Mouse (Mus musculus): ENCODE measurements around the gene Akt3. TPM values are rescaled to one million over a fixed set of nuclear protein-coding genes. Genes with fewer than 3 reads are reported as not detected.
A peak's percentile ranks its signal among the peaks of the same experiment; 100 is the strongest.

The Akt3 gene
- total RNA-seq, 2 experiments from 2014 or later, result 9.5 to 22.6 TPM

DNA sequence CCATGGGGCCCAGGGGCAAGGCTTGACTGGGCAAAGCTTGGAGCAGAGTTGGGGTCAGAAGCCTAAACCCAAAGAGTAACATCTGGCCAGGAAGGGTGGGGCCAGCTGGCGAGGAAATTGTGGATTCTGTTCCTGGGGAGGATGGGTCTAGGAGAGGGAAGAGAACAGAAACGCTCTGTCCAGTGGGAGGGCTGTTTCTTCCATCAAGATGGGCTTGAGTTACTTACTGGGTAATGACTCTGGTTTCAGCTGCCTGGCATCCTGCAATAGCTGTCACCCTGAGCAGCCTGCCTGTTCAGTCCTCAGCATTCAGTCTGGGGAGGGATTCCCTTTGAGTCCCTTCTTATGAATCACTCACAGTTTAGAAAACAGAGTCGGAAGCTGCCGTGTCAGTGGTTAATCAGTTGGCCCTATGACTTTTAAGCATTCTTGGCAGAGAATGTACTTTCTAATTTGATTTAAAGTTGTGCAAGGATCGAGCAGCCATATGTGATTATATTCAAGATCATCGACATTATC, 243.0 kb downstream of the Akt3 start:
- ATAC-seq (replicated peaks; ENCODE audit: low FRiP score, low TSS enrichment, poor library complexity, severe bottlenecking), result no peak

DNA sequence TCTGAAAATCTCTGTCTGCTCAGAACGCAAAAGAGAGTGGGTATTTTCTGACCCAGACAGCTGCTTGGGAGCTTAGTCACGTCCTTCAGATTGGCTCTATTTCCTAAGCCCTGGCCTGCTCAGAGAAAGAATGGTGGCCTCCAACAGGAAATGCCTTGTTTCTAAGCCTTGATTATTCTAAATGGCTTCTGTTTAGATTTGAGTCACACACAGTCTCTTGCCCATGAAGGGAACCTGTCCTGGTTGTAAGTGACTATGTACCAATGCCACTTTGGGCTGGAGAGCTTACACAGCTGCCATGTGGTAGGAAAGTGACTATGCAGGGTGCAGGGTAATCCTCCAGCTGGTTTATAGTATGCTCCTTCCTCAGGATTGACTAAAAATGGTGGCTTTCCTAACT, 243.7 kb downstream of the Akt3 start:
- ATAC-seq (replicated peaks; ENCODE audit: low FRiP score, low TSS enrichment, poor library complexity, severe bottlenecking), result no peak

DNA sequence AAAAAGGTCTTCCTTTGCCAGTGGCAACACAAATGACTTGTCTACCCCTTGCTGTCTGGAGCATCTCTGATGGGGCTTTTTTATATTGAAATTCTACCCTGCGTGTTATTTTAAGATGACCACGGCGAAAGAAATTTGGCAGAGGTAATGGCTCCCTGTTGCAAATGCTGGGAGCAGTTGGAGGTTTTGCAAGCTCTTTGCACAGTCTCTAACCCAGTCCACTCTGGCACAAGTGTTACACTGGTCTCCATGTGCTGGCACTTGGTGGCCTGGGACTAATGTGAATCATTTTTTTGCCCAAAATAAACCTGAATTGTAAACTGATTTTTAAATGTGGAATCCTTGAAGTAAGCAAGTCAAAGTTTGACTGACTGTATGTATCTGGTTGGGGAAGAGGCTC, 244.2 kb downstream of the Akt3 start:
- ATAC-seq (replicated peaks; ENCODE audit: low FRiP score, low TSS enrichment, poor library complexity, severe bottlenecking), result no peak

DNA sequence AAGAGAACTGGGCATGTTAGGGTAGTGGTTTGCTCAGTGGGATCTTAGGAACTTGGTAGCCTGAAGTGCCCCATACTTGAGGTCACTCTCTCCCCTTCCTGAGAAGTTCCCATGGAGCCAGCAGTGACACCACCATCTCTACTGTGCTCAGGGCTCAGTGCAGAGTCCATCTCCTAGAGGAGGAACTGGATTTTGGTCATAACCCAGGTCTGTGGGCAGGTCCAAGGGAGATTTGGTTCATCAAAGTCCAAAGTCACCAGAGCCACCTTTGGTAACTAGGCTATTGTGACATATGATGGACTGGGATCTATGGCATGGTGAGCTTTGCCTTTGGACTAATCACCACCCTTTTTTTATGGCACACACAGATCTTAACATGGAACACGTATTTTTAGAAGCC, 244.7 kb downstream of the Akt3 start:
- ATAC-seq (replicated peaks; ENCODE audit: low FRiP score, low TSS enrichment, poor library complexity, severe bottlenecking), result no peak

DNA sequence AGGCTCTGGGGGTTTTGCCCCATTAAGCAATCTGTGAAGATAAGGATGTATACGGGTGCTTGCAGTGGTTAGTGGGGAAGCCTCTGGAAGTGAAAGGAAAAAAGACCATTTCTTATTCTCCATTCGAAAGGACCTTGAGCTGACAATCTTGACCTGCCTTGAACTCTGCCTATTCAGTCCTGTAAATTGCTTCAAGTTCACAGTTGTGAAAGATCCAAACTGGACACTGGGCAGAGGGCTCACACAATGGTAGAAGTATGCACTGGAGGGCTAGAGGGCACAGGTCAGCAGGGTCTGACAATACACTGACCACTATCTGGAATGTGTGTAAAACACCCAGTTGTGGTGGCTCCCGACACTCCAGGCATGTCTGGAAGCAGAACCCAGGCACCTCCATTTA, 245.2 kb downstream of the Akt3 start:
- ATAC-seq (replicated peaks; ENCODE audit: low FRiP score, low TSS enrichment, poor library complexity, severe bottlenecking), result no peak

DNA sequence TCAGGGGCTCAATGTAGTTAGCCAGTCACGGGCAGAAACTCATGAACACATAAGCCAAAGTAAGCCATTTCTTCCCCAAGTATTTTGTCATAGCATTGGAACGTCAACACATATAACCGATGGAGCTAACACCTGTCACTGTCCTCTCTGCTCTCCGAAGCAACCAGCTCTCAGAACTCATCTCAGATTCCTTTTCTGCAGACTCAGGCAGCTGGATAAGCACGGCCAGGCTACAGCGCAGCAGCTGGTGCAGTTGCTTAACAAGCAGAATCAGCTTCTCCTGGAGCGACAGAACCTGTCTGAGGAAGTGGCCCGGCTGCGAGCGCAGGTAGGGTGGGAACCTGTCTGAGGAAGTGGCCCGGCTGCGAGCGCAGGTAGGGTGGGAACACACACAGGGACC, 246.3 kb downstream of the Akt3 start:
- no peak for ATAC-seq (replicated peaks; ENCODE audit: low FRiP score, low TSS enrichment, poor library complexity, severe bottlenecking)

DNA sequence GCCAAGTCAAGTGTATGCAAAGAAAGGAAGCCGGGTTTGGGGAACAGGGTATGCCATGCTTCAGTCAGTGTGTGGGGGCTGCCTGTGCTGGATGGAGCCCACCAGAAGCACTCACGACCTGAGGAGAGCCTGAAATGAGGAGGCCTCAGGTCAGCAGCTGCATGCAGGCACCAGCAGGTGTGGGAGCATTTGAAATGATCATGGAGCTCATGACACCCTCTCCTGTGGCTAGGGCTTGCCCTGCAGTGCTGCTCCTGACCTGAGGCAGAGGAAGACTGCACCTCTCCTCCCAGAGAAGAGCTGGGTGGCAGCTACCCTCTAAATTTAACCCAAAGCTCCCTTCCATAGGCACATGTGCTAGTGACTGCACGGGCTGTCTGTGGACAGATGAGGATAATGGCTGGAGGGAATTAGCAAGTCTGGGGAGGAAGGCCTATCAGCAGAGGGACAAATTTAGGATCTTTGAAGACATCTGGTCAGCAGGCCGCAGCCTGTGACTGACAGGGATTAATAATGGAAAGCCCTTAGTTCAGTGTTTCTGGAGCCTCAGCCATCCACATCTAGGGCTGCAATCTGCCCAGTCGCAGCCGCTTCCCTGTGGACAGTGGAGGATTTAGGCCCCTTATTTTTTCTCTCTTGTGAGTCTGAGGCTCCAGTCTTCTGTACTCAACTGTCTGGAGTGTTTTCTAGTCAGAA, 247.2 kb downstream of the Akt3 start:
- ATAC-seq (replicated peaks; ENCODE audit: low FRiP score, low TSS enrichment, poor library complexity, severe bottlenecking), result no peak

DNA sequence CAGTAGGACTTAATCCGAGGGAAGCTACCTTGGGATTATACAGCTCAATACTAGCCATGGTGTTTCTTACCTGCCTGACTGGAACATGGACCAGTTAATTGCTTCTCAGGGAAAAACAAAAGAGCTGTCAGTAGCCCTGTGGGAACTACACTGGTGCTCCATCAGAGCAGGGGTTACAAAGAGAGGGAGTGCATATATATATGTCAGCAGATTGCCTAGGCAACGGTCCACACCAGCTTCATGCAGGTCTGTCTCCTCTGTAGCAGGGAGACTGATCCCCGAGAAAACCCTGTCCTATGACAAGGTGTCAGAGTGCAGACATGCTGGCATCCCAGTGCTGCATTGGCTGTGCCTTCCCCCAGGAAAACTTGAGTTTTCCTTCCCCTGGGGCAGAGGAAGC, 248.0 kb downstream of the Akt3 start:
- no peak for ATAC-seq (replicated peaks; ENCODE audit: low FRiP score, low TSS enrichment, poor library complexity, severe bottlenecking)

DNA sequence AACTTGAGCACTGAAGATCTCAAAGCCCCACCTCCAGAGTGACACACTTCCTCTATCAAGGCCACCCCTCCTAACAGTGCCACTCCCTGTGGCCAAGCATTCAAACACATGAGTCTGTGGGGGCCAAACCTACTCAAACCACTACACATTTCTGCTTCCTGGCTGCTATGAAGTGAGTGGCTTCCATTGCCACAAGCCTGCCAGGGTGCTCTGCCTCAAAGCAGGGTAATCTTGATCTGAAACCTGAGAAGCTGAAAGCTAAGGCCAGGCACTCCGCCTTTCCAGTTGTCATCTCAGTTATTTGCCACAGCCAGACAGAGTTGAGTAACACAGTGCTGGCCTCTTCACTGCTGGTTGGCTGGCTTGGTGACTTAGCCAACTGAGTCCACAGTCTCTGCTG, 249.2 kb downstream of the Akt3 start:
- 0 out of 2 replicates have a peak, but pooled peaks have one; percentile 38 for ATAC-seq (replicated peaks; ENCODE audit: low FRiP score, low TSS enrichment, poor library complexity, severe bottlenecking)

DNA sequence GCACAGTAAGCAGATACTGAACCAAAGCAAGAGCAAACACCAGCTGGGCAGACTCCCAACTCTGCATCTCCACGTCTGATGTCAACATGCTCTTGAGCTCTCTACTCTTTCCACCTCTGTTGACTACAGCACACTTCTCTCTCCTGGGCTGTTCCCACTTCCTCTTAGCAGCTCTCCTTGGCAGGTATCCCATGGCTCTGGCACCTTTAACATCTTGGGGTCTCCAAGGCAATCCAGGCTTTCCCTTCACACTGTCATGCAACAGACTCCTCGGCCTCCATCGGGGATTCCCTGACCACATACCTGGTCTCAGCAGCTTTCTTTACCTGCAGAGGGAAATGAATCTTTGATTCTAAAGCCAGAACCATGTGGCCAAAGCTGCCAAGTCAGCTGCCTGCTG, 250.6 kb downstream of the Akt3 start:
- ATAC-seq (replicated peaks; ENCODE audit: low FRiP score, low TSS enrichment, poor library complexity, severe bottlenecking), result no peak

DNA sequence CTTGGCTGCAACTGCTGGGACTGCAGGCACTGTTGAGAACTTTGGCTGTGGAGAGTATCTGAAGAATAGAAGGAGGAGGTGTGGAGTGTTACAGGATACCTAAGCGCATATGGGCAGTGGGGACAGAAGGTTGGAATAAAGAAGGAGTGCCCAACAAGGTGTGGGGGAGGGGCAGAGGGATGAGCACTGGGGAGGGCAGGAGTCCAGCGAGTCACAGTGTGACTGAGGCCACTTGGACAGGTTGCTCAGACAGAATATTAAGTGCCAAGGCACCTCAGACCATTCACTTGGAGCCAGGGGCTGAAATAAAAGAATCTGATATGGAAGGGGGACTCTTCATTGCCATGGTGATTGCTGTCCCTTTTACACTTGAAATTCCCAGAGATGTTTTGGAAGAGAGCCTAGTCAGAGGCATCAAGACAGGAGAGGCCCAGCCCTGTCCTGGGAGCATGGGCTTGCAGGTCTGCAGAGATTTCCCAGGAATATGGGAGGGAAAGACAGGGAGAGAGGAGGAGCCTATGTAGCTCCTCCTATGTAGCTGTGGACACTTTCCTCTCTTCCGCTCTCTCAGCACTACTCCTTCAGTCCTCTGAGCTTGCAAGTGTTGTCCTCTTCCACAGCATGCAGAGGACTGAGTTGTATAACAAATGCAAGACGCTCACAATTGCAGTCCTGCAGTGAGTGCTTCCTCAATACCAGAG, 253.8 kb downstream of the Akt3 start:
- ATAC-seq (replicated peaks; ENCODE audit: low FRiP score, low TSS enrichment, poor library complexity, severe bottlenecking), result no peak

DNA sequence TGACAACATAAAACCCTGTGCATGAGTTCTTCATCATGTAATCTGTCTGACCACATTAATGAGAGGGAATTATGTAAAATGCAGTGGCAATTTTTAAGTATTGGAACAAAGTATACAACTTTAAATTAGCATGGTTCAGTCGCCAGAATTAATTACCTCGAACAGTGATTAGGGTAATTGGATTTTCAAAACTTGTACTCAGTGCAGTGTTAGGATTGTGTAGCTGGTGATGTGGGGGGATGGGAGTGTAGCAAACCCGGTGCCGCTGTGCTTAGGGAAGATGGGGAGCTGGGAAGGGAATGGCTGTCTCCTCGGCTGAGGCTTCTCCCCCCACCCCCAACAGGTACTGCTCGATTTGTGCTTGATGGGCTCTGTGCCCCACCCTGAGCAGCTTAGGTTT, 255.1 kb downstream of the Akt3 start:
- ATAC-seq (replicated peaks; ENCODE audit: low FRiP score, low TSS enrichment, poor library complexity, severe bottlenecking), result no peak

DNA sequence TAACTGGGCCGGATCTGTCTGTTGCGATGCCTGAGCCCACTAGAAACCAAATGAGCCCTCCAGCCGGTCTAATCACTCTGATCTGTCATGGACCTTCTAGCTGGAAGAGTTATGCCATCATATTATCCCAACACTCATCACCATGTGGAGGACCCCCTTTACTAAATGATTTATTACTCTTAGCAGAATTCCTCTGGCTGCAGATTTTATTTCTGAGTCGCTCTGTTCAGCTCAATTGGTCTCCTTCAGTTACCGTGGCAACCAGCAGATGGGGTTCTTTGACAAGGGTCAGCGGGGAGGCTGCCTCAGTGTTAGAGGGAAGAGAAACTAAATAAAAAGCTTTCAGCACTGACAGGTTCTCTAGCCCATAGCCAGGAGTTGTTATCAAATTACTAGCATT, 259.0 kb downstream of the Akt3 start:
- ATAC-seq (replicated peaks; ENCODE audit: low FRiP score, low TSS enrichment, poor library complexity, severe bottlenecking), result no peak

DNA sequence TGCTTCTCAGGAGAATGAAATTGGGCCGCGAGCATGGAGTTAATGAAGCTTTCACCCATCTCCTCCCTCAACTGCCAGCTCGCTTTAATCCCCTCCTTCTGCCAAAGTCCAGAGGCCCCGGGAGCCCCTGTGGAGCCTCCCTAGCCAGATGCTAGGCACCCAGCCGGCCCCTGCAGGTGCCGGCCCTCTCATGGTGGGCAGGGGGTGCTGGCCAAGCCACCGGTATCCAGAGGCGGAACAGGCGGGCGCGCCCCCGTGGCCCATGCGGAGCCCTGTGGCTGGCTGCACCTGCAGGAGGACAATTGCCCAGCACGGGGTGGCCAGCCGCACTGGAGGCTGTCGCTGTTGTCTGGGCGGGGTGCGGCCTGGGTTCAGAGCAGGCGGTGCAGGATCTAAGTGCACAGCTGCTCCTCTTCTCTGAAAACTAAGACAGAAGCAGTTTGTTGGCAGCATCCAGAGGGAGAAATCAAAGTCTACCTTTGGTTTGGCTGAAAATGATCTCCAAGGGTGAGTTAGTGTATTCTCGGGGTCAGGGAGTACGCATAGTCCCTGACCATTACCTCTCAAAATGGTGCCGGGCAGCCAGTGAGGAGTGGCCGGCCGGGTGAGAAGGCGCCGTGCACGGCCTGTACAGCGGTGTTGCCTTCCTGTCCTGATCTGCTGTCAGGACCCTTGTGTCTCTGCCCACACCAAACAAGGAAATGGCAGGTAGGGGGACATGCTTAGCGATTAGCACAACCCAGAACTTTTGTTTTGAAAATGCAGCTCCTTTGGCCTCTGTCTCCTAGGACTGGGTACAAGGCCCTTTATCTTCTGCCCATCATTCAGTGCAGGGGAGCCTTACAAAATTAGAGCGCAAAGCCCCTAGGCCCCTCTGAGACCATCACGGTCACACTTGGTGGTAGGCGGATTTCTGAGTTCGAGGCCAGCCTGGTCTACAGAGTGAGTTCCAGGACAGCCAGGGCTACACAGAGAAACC, 260.0 kb downstream of the Akt3 start:
- ATAC-seq (replicated peaks; ENCODE audit: low FRiP score, low TSS enrichment, poor library complexity, severe bottlenecking), result no peak

DNA sequence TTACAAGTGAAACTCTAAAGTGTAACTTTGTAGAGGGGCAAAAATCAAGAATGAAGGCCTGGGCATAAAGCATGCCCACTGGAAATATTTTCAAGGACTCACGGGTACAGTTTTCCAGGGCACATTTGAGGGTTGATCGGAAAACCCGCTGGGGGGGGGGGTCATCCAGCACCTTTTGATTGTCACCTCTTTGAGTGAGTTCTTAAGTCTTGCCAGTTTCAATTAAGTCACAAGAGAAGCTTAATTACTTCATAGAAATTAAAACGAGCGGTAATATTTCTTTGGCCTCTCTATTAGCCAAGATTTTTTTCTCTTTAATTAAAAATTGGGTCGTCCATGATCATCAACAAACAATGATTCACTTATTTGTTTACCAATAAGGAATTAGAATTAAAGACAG, 260.7 kb downstream of the Akt3 start:
- ATAC-seq (replicated peaks; ENCODE audit: low FRiP score, low TSS enrichment, poor library complexity, severe bottlenecking), result no peak

DNA sequence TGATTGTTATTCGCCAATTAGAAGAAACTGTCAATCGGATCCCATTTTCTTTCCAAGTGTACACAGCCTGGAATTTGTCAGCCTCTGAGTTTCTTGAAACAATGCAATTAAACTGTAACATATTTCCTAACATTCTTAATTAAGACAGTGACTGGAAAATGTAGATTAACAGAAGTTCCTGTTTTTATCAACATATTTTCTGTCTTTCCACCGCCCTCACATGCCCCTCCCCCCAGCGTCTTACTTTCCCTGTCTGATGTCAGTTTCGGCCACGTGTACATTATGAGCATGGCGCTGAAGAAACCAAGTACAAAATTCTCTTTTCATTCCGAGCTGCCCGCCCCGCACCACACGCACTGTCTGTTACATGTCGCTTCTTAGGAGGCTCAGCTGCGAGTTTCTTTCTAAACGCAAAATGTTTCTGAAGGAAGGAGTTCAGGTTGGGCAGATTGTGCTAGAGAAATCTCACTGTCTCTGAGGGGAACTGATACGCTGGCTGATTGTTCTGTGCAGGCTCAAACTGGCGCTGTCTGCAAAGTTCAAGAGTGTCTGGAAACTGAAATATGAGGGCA, 261.3 kb downstream of the Akt3 start:
- peak; percentile 74 for ATAC-seq (replicated peaks; ENCODE audit: low FRiP score, low TSS enrichment, poor library complexity, severe bottlenecking)

DNA sequence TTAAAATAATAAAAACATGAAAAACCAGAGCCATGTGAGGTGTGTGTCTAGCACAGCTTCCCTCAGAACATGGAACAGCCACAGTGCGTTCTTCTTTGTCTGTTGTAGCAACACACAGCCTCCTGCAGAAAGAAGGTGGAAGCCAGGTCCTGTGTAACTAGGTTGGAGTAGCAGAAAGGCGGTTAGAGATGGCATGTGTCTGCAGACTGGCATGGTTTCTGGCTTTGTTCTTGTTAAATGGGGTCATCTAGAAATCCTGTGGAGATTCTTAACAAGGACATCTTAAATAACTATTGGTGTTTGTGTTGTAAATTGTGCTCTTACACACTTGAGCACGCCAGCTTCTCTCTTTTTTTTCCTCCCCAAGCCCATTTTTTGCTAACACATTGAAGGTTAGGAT, 261.8 kb downstream of the Akt3 start:
- ATAC-seq (replicated peaks; ENCODE audit: low FRiP score, low TSS enrichment, poor library complexity, severe bottlenecking), result no peak

DNA sequence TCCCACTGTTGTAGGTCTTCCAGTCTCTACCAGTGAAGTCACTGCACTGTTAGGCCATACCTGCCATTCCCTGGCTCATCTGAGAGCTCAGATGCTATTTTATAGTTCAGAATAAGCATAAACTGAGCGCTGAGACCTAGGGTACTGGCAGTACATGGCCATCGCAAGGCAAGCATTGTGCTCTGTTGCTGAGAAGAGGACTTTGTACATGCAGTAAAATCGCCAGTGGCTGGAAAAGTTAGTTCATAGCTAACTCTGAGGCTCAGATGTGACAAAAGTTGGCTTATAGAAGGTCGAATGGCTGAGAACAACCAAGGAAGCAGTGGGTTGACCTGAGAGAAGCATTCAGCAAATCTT, 262.6 kb downstream of the Akt3 start:
- ATAC-seq (replicated peaks; ENCODE audit: low FRiP score, low TSS enrichment, poor library complexity, severe bottlenecking), result no peak

DNA sequence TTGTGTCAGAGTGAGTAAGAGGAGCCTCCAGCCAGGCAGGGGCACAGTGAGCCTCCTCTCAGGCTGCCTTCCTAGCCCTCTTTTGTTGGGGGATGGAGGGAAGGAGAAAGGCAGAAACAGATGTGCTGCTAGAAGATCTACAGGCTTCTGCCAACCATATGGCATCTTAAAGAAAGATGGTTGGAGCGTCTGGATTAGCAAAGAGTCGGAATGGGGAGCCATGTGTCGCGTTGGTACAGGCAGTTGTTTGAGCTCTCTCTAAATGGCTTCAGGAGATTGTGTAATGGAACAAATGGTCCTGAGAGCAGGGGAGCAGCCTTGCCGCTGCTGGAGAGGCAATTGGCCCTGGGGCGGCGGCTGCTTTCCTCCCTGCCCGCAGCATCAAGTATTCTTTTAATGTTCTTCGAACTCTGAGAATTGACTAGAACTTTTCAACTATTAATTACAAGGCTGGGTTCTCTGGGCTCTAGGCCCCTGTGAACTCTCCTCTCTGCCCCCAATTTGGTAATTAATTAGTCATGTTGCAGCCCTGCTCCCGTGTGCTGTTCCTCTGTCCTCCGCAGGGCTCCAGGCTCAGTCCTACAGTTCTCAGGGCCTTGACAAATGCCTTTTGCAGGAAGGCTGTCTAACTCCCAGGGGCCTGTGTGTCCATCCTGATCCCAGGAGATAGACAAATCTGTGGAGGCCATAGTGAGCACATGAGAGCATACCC, 263.1 kb downstream of the Akt3 start:
- ATAC-seq (replicated peaks; ENCODE audit: low FRiP score, low TSS enrichment, poor library complexity, severe bottlenecking), result no peak
